Mouse (Mus musculus) right cerebral cortex, adult 18-20 months (tissue): ENCODE data around the gene Tmem26.
"Not testable (repeated sequence)": the region's sequence is repeated elsewhere in the genome, so short reads cannot be mapped to it uniquely, and the experiment has no call there.

ENCODE experiments used
- DNase-seq: peaks from one replicate; pipeline ENCODE4 v3.0.0; 2022; ENCODE audit warnings: mixed read lengths

Gene Tmem26

GRCm38 (mm10) chr10:68723568-68724360, at the start of gene Tmem26:
Gene Tmem26 (plus strand): TSS chr10:68723646.
- DNase-seq = no peak

- DNase-seq = no peak
Observed at GRCm38 (mm10) chr10:68678678-68679077, 44.8 kb upstream of the Tmem26 start.

- DNase-seq = no peak
Observed at GRCm38 (mm10) chr10:68681233-68681632, 42.2 kb upstream of the Tmem26 start.

- DNase-seq = no peak
Observed at GRCm38 (mm10) chr10:68685510-68685909, 37.9 kb upstream of the Tmem26 start.

- DNase-seq = no peak
Observed at GRCm38 (mm10) chr10:68691116-68691515, 32.3 kb upstream of the Tmem26 start.

GRCm38 (mm10) chr10:68692401-68692800, 31.0 kb upstream of the Tmem26 start:
- DNase-seq = no peak

- no peak for DNase-seq
Observed at GRCm38 (mm10) chr10:68695760-68696336, 27.6 kb upstream of the Tmem26 start.

- no peak for DNase-seq
Observed at GRCm38 (mm10) chr10:68704268-68704667, 19.2 kb upstream of the Tmem26 start.

- no peak for DNase-seq
Observed at GRCm38 (mm10) chr10:68705471-68706036, 17.9 kb upstream of the Tmem26 start.

GRCm38 (mm10) chr10:68707014-68707852, 16.2 kb upstream of the Tmem26 start:
- DNase-seq = no peak

GRCm38 (mm10) chr10:68712926-68713325, 10.5 kb upstream of the Tmem26 start:
- DNase-seq = no peak

GRCm38 (mm10) chr10:68714302-68714701, 9.1 kb upstream of the Tmem26 start:
- DNase-seq = no peak

GRCm38 (mm10) chr10:68715396-68715795, 8.1 kb upstream of the Tmem26 start:
- no peak for DNase-seq

GRCm38 (mm10) chr10:68718375-68718774, 5.1 kb upstream of the Tmem26 start:
- no peak for DNase-seq

- DNase-seq = no peak
Observed at GRCm38 (mm10) chr10:68720887-68721400, 2.5 kb upstream of the Tmem26 start.

- DNase-seq = no peak
Observed at GRCm38 (mm10) chr10:68723015-68723414, 431 bp upstream of the Tmem26 start.

GRCm38 (mm10) chr10:68724361-68724720, 895 bp downstream of the Tmem26 start:
- DNase-seq = no peak

GRCm38 (mm10) chr10:68727464-68727863, 4.0 kb downstream of the Tmem26 start:
- DNase-seq = no peak

- DNase-seq = no peak
Observed at GRCm38 (mm10) chr10:68735621-68736020, 12.2 kb downstream of the Tmem26 start.

- DNase-seq = no peak
Observed at GRCm38 (mm10) chr10:68737391-68737790, 13.9 kb downstream of the Tmem26 start.

GRCm38 (mm10) chr10:68738981-68739380, 15.5 kb downstream of the Tmem26 start:
- not testable (repeated sequence) for DNase-seq

GRCm38 (mm10) chr10:68740251-68740650, 16.8 kb downstream of the Tmem26 start:
- DNase-seq = no peak

- no peak for DNase-seq
Observed at GRCm38 (mm10) chr10:68750921-68751320, 27.5 kb downstream of the Tmem26 start.
